Mouse (Mus musculus): ENCODE measurements around the gene Zfp568.

Zfp568 gene

DNA sequence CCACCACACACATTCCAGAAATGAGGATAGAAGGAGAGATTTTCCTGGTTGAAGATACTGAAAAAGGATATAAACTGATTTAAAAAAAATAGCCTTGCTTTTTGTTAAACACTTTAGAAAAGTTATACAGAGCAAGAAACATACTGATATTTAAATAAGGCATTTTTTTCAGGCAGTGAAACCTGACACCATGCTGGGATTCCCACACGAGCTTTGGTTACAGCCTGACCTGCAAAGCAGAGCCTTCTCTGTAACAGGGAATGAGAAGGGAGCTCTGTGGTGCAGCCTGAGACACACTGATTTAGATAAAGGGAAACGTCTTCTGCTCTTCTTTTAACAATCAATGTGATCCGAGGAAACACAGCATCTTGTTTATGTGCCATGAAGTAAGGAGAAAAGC, 69.8 kb downstream of the Zfp568 start:
- DNase-seq (ENCODE audit: inconsistent ontology term): no peak

DNA sequence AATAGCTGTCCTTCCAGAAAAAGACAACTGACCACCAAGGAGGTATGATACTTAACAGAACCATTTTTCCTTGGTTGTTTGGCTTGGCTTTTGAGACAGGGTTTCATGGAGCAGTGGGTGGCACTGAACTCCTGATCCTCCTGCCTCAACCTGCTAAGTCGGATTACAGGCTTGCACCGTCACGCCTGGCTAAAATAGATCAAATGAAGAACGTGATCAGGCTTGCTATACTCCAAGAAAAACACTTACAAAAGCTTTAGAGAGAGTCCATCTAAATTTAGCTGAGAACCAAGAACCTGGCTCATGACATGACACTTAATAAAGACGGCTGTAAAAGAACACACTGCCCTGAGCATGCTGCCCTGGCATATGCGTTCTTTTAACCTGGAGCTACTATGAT, 76.6 kb downstream of the Zfp568 start:
- no peak for DNase-seq (ENCODE audit: inconsistent ontology term)

GRCm38 (mm10) chr7:30062478-30062877, 78.7 kb downstream of the Zfp568 start:
- no peak for DNase-seq (ENCODE audit: inconsistent ontology term)

DNA sequence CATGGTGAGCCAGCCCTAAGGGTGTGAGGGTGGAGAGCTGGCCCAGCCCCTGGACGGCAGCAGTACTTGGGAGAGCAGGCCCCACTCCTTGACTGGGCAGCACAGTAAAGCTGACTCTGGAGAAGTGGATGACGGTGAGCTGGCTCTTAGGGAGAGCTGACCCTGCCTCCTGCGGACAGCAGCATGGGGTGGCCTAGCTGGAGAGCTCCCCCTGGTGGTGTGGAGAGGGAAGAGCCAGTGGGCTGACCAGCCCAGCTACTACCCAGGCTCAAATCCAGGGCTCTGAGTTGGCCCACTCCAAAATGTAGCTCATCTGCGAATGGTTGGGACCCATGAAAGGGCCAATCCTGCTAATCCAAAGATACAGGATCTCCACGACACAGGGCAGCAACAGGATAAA, 80.9 kb downstream of the Zfp568 start:
- DNase-seq (ENCODE audit: inconsistent ontology term): no peak

DNA sequence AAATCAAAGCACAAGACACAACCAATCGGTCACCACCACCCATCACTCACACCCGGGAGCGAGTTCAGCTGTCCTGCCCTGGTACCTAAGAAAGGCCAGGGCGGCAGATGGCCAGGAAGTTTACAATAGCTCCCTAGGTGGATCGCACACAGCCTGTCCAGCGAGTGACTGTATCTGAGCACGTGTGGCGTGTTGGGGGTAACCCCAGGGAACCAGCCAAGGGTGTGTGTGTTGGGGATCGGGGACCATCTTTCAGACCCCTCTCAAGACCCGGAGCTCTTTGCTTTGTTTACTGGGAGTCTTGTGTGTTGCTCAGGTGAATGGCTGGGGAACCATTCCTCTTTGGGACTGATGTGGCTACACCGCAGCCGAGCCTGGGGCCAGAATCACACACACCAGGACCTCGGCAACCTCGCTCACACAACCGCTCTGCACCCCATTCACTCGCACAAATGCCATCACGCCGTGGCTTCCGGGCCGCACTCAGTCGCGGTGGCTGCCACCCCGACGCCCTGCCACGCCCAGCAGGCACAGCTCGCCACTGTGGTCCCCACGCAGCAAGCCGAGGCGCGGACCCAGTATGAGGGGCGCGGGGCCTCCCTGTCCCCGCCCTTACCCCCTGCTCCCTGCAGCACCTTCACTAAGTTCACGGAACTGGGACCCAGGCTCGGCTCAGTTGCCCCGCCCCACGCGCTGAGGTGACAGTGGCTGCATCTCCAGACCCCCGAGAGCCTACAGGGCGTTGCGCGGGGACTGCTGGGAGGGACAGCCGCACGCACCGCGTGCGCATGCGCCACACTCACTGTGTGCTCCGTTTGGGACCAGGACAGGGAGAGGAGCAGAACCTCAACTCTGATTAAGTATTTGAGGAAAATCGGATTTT, 88.6 kb downstream of the Zfp568 start, which contains the start of gene Zfp82:
Gene Zfp82, minus strand, starts transcription at position 755 of the 883 bp plus-strand sequence.
- peak; percentile 83 for DNase-seq (ENCODE audit: inconsistent ontology term)
